Mouse (Mus musculus): ENCODE data around the gene Ccdc12.

Ccdc12 gene

DNA sequence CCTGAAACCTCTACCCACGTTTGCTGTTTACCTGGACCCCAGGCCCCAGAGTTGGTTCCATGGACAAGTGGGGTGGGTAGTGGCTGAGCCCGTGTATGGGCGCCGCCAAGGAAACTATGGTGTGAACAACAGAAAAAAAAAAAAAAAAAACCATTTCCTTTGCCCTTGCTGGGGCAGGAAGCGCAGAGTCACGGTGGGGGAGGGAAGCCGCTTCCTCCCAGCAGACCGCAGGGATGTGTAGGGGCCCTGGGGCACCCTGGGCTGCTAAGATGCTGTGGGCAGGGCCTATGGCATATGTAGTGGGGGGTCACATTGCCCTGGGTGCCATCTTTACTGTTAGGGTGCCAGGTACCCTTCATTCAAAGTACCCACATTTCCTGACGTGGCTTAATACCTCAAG, 11.1 kb upstream of the Ccdc12 start:
- DNase-seq (ENCODE audit: low spot score) = no peak

DNA sequence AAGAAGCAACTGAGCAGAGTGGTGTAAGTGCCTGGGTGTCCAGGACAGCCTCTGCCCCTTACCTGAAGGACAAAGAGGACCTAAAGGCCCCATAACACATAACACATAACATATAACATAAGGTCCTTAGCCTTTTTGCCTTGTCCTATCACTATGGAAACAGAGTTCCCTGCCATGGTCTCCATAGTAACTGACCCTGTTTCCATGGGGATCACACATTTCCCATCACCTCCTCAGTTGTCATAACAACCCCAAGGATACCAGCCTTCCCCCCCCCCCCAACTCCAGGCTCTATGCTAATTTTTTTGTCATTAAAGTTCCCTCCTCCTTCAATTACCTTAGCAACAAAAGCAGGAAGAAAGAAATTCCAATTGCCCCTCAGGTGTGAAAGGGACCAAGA, 6.5 kb upstream of the Ccdc12 start:
- DNase-seq (ENCODE audit: low spot score) = no peak

DNA sequence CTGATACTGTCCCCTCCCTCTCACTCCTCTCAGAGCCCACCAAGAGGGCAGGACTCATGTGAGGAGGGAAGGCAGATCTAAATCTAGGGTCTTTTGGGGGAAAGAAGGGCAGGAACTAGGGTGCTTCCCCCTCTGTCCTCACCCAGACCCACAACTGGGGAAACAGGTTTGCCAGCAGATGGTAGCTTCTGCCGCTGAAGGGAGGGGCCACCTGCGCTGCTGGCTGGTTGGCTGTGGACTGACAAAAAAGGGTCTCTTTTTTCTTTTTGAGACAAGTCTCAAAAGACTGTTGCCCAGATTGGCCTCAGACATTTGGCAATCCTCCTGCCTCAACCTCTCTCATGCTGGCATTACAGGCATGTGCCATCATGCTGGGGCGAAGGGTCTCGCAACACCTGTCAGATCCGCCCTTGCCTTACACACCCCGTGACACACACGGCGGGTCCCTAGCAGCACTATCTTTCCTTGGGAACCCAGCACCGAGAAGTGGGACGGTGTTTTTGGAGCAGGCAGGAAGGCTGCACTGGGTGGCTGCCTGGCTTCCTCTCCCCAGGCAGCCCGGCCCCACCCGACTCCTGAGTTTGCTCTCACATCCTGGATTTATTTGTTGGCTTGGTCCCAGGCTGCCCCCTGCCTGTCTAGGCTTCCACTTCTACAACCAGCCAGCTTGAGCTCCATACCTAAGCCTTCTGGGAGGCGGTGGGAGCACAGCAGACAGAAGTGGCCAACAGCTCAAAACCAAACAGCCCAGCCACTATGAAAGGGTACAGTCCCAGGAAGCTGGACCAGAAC, 4.2 kb upstream of the Ccdc12 start:
- DNase-seq (ENCODE audit: low spot score) = peak; percentile 14

DNA sequence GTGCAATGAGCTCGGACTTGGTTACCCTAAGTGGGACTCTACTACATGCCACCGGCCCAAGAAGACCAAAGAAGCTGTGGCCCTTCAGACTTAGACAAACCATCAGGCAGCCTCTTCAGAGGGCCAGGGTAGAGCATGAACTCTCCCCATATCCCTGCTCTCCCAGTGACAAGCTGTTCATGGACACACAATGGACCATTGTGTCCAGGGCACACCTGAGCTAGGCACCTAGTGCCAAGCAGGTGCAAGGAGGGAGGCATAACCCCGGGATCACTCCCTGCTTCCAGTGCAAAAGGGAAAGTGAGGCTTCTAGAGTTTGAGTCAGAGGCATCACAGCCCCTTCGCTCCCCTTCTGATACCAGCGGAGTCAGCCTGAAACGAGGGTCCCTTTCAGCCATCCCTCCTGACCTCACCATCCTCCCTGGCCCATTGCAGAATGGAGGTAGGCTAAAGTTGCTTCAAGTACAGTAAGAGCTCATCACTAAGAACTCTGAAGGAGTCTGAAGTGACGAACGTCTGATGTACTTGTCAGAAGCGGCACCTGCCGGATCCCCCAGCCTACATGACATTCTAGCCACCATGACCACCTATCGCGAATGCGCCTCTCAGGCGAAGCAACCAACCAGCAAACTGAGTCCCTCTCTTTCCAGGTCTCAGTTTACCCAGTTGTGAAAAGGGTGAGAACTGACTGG, 3.2 kb upstream of the Ccdc12 start:
- no peak for DNase-seq (ENCODE audit: low spot score)

DNA sequence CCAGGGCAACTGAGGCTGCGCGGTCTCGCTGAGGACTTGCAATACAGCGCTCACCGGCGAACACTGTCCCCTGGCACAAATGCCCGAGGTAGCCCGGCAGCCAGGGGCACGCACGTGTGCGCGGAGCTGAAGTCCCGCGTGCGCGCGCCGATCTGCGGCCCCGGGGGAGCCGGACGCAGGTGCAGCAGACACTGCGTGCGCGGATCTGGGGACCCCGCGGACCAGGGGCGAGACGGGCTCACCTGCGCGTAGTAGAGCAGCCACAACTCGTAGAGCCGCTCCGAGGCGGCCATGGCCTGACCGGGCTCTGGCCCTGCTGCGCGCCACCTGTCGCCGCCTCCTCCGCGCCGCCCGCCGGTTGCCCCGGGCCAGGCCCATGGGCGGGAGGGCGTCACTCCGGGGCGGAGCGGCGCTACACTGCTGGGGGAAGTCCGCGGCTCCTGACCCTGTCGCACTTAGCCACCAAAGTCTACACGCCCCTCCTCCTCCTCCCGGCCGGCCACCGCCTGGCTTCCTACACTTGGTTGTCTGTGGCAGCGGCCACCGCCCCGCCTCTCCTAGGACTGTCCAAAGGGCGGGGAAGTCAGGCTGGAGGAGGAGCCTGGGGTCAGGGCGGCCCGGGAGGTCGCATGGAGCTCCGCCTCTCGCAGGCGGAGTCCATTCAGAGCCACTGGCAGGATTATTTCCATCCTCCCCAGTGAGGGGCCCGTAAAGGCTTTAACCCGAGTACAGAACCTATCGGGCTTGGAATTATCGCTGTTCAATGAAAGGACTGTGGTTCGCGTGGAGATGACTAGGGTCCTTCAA, 2.4 kb upstream of the Ccdc12 start, which contains the start of gene Nbeal2:
Gene Nbeal2, minus strand, starts transcription at position 507 of the 807 bp plus-strand sequence.
- DNase-seq (ENCODE audit: low spot score) = peak; percentile 91

DNA sequence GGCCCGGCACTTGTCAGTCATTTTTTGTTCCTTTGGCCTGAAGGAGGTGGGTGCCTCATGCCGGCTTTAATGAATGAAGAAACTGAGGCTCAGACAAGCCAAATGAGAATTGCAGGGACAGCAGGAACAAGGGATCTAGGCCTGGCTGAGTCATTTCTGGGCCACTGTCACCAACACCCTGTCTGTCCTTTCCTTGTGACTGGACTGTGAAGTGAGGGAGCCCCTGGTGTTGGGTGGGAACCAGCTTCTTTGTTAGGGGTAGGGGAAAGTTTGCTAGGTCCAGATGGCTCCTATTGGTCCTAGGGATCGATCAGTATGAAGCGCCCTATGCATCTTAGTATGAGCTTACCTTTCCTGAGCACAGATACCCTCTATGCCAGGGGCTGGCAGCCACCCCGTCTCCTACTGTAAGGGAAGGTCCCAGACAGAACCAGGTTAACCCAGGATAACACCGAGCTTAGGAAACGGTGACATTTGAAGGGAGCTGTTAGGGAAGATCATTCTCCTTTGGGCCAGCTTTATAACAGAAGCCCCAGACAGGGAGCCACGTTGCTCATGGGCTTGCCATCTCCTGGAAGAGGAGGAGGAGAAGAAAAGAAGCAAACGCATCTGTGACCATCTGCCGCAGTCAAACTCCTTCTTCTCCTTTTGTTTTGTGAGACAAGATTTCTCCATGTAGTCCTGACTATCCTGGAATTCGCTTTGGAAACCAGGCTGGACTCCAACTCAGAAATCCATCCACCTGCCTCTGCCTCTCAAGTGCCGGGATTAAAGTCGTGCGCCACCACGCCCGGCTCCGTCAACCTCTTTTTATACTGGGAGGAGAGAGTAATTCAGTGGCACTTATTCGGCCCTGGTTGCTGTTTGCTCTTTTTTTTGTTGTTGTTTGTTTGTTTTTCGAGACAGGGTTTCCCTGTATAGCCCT, 1.3 kb upstream of the Ccdc12 start:
- DNase-seq (ENCODE audit: low spot score) = no peak

DNA sequence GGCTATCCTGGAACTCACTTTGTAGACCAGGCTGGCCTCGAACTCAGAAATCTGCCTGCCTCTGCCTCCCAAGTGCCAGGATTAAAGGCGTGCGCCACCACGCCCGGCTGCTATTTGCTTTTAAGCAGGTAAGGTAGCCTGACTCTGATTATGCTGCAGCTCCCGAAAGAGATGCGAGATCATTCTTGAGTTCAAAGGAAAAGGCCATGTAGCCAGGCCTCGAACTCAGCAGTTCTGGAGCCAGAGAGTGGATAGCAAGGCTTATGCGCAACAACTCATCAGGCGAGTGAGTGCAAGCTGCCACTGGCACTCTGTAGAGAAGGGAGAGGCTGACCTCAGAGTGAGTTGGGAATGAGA, 674 bp upstream of the Ccdc12 start:
- DNase-seq (ENCODE audit: low spot score) = no peak

DNA sequence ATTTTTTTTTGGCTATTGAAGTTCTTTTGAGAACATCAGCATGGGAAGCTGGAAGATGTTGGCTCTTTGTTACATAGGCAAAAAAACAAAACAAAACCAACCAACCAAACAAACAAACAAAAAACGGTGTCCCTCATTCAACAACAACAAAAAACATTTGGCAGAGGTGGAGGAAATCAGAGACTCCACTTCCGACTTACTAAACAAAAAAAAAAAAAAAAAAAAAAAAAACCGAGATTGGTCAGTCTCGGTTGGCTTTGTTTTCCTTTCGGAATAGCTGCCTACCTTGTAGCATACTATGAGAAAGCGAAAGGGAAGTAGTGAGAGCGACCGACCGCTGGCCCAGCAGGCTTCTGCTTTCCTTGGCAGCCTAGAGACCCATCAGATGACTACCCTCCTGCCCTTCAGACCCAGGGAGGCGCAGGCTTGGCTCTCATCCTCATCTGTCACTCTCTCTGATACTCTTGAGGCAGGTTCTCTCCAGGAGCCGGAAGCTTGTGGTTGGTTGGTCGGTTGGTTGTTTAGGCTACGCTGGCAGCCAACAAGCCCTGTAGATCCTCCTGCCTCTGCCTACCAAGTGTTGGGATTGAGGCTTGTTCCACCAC, 1.3 kb downstream of the Ccdc12 start:
- no peak for DNase-seq (ENCODE audit: low spot score)

DNA sequence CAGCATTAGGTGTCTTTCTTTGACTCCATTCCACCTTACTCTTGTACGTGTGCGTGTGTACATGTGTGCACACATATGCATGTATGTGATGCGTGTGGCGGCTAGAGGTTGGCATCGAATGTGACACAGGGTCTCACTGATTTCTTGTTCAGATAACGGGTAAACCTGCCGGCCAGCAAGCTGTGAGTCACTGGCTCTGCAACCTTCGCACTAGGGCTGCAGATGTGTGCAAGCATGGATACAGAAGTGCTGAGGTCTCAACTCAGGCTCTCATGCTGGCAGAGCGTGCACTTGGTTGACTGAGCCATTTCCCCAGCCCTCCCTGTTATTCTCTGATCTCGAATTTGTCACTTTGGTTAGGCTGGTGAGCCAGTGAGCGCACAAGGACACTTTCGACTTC, 3.2 kb downstream of the Ccdc12 start:
- no peak for DNase-seq (ENCODE audit: low spot score)

DNA sequence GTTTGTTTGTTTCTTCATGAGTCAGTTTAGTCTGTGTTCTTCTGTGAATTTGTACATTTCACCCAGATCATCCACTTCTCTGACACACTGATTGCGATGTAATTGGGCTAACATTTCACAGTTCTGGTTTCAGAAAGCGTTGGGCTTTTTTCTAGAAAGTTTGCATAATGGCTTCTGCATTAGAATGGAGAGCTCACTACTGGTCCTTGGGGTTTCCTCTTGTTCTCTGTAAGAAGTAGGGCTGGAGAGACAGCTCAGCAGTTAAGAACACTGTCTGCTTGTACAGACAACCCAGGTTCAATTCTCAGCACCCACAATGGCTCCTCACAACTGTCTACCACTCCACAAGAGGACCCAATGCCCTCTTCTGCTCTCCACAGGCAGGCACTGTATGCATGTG, 3.9 kb downstream of the Ccdc12 start:
- no peak for DNase-seq (ENCODE audit: low spot score)

DNA sequence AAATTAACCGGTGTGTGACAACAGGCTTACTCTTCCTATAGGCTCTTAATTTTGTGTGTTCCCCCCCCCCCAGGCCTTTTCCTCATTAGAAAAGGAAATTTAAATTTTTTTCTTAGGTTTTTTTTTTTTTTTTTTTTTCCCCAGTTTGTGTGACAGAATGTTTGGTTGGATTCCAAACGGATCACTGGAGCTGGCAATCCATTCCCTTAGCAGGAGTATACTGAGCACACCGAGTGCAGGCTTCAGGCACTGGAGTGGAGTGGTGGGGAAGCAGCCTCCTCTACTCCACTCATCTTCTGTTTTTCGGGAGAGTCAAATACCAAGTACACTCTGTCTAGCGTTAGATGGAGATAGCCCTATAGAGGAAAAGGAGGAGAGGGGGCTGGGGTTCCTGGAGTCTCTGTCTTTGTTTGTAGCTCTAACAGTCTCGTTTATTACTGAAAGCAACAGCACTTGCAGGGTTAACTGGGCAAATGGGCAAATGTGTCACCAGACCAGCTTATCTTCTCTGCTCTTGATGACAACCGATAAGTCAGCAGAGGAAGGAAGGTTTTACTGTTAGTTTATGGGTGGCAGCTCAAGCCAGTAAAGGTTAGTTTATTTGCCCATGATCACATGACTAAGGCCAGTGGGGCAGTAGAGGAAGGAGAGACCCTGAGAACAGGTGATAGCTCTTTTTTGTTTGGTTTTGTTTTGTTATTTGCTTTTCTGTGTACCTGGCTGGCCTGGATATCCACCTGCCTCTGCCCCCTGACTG, 4.7 kb downstream of the Ccdc12 start:
- DNase-seq (ENCODE audit: low spot score) = no peak

DNA sequence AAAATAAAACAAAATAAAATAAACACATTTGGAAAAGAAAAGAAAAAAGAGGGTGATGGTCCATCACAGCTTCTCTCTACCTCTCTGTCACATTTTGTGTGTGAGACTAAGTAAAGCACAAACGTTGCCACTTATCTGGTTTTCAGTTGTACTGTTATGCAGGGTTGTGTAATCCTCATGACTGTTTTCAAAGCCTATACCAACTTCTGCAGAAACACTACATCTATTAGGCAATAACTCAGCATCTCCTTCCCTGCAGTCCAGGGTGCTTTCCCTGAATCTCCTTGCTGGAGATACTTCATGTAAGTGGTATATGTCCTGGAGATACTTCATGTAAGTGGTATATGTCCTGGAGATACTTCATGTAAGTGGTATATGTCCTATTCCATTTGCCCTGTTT, 6.5 kb downstream of the Ccdc12 start:
- DNase-seq (ENCODE audit: low spot score) = no peak

DNA sequence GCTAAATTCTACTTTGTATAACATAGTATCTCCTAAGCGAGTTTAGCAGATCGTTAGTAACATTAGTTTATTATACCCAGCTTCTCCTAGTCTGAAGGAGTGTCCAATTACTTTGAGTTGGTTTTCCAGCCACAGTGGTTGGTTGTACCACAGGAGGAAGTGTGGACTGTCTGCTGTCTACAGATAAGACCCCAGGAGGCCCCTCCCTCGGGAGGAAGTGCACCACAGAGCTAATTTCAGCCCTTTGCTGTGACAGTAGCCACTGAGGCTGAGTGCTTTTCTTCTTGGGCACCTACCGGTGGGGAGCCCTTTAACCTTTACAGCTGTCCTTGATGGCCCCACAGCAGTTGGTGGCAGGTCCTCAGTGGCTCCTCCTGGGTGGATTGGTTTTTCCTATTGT, 9.6 kb downstream of the Ccdc12 start:
- DNase-seq (ENCODE audit: low spot score) = no peak

DNA sequence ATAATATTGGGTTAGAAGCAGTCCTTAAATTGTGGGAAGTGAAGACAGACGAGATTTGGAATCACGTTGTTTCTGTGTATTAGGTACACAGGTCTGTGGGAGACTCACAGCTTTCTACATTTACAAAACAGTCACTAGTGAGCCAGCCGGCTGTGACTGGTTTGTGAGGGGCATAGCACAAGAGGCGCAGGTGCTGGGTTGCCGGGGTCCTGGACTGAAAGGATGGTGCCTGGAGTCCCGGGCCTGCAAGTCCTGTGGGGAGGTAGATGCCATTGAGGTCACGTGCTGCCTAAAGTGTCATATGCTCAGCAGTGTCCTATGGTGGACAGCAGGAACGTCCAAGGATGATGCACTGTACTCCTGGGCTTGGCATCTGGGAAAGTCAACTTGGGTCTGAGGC, 10.1 kb downstream of the Ccdc12 start:
- no peak for DNase-seq (ENCODE audit: low spot score)

DNA sequence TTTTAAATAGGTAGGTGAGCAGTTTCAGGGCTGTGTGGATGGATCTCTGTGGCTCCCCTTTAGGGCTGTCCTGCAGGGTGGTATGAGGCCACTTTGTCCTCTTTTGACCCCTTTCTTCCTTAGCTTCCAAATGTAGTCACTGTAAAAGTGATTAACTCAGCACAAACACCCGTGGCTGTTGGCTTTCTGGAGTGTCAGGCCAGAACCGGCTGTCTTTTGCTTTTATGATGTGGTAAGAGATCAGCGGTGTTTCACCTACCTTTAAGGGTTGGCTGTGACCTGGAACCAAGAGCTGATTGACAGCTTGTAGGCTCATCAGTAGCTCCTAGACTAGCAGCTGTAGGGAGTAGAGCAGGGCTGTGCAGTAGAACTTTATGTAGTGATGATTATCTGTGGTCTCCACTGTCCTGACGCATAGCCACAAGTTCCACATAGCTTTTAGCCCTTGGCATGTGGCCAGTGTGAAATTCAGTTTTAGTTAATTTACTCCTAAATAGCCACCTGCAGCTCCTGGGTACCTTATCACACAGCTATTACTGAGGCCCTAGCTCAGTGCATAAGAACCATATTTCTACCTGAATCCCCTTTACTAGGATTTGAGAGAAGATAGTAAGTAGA, 11.0 kb downstream of the Ccdc12 start:
- no peak for DNase-seq (ENCODE audit: low spot score)

DNA sequence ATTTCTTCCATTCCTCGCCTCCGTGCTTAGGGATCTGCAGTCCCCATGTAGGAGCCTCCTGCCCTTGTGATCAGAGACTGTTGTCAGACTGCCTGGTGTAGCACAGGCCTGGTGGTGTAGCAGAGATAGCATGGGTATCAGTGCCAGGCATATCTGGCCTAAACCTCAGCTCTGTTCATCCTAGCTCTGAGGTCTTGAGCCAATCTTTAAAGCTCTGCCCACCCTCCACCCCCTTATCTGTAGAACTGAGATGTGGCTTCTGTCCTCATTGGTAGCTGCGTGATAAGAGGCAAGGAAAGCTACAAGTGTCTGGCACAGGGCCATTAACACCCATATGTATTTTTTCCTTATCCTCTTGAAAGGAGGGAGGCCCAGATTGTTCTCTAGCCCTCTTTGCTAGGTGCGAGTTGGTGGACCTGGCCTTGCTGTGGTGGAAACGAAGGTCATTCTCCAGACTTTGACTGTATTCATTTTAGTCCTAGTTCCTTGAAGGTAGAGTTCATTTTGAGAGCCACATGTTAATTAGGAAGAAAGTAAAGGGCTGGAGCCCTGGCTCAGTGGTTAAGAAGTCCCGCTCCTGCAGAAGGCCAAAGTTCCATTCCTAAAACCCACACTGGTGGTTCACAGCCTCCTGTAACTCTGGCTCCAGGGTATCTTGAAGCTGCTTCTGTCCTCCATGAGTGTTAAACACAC, 12.4 kb downstream of the Ccdc12 start:
- DNase-seq (ENCODE audit: low spot score) = no peak

DNA sequence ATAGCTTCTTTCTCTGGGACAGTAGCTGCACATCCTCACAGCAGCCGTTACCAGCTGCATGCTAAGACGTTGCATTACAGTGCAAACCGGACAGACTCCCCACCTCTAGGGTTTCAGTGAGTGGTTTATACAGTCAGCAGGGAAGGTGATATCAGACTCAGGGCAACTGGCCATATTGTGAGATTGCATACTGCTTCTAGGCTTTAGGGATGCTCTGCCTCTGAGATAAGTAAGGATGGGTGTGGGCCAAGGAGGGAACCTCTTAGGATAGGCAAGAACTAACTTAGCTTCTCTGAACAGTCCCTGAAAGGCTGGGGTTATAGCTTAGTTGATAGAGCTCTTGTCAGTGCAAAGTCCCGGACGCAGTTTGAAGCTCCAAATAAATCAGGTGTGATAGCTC, 13.5 kb downstream of the Ccdc12 start:
- DNase-seq (ENCODE audit: low spot score) = no peak

DNA sequence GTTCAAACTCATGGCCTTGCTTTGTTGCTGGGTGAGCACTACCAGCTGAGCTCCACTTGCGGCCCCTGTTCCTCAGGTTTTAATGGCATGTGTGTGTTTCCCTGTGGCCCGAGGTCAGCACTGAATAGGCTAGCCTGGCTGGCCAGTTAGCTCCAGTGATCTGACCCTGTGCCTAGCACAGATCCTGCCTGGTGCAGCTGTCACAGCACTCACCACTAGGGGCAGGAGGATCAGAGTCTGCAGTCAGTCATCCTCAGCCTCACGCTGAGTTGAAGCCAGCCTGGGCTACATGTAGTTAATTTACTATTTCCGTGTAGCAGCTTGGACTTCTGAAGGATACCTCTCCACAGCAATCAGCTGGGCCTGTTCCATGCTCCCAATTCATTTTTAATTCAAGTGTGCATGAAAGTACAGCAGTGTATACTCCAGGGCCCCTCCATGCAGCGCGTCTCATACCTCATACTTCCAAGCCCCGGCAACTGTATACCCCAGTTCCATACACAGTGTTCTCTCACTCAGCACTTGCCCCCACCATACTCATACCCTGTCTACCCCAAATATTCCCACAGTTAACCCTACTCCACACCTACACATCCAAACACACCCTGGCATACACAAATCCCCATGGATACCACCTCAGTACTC, 16.3 kb downstream of the Ccdc12 start:
- DNase-seq (ENCODE audit: low spot score) = peak; percentile 60

DNA sequence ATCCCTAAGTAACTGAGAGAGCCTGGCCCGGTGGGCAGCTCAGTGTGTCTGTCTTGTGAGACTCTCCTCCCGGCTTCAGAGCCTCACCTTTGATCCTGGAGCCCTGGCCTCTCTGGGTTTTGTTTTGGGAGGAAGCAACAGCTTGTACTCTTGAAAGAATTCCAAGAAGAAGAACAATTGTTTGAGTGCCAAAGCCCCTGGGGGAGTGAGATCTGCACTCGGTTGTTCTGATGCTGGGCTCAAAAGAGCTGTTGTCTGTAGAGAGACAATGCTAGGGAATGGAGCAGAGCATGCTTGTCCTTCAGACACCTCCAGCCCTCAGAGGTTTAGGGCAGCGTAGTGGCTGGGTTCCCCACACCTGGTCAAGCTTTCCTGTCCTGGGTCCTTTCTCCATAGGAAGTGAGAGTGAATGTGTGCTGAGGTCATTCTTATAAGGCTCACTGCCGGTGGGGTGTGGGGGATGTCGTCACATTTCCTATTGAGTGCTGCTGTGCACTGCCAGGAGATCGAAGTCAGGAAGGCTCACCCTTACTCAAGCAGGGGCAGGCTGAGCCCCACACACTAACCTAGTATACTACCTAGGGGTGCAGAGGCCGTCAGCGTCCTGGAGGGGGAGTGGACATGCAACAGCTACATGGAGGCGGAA, 16.9 kb downstream of the Ccdc12 start:
- no peak for DNase-seq (ENCODE audit: low spot score)

Data from retina, embryonic 14.5 days (tissue).